Mouse (Mus musculus) lung, adult 2 months (tissue): ENCODE results near the gene Pdzd7. TPM values are rescaled to one million over a fixed set of nuclear protein-coding genes. Genes with fewer than 3 reads are reported as not detected.

Source experiments
- DNase-seq: peaks from one replicate; pipeline ENCODE4 v3.0.0; 2022
- H3K4me1 ChIP-seq: fragments of 200-500 bp; 2 replicates; pipeline ENCODE4 v1.6.1; 2011; ENCODE audit warnings: low read length; ENCODE audit not compliant: control insufficient read depth, insufficient read depth
- H3K4me3 ChIP-seq: fragments of 200-500 bp; replicated peaks from 2 replicates; pipeline ENCODE3; 2011; ENCODE audit warnings: low read depth, mild to moderate bottlenecking, control low read depth, low read length; ENCODE audit errors: extremely low read depth
- CTCF ChIP-seq: fragments of 200-500 bp; IDR thresholded peaks from 2 replicates; pipeline ENCODE4 v1.5.1; 2011; ENCODE audit warnings: mild to moderate bottlenecking, low read length, control low read depth; ENCODE audit not compliant: insufficient read depth
- POLR2A ChIP-seq: fragments of 200-500 bp; IDR thresholded peaks from 2 replicates; pipeline ENCODE4 v1.6.1; 2011; ENCODE audit warnings: low read depth, mild to moderate bottlenecking, control low read depth, low read length, borderline replicate concordance; ENCODE audit errors: extremely low read depth
- WGBS: fragments of 180-500 bp; shearing (Covaris S2); methylation state at CpG from one replicate; pipeline ENCODE4 v1.1.7; 2018; 5-methylcytosine and 5-hydroxymethylcytosine counted together
- polyA plus RNA-seq: library from polyadenylated mRNA; depleted of rRNA; stranded (reverse); fragments of >200 nt; gene quantifications from 2 replicates; pipeline ENCODE4 v1.2.3, GENCODE M21; 2012; rRNA removed

Gene Pdzd7
- polyA plus RNA-seq, 1 experiment, result 0.64 TPM

GRCm38 (mm10) chr19:44980787-44981186 is 64.7 kb downstream of the Pdzd7 start:
- TF ChIP-seq CTCF, result no peak
- TF ChIP-seq POLR2A, result no peak
- H3K4me3 ChIP-seq, result no peak overlapping the region
- DNase-seq, result no peak

DNA sequence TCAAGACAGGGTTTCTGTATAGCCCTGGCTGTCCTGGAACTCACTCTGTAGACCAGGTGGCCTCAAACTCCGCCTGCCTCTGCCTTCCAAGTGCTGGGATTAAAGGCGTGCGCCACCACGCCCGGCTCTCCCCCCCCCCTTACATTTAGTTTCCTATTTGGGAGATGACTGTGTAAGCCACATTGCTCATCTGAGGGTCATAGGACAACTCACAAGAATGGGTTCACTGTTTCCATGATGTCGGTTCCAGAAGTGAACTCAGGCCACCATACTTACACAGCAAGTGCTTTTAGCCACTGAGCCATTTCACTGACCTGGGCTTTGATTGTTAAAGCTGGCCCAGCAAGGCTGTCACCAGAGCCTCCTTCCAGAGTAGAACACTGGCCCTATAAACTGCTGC is 68.4 kb downstream of the Pdzd7 start:
- no peak overlapping the region for H3K4me3 ChIP-seq
- WGBS, result 91% methylated on average over 6 of the region's 6 CpGs

More at GRCm38 (mm10) chr19:44980787-44981186, 64.7 kb downstream of the Pdzd7 start:
- WGBS, result 82% methylated on average over 2 of the region's 2 CpGs
- no peaks in the 10 kb centered on the region for H3K4me1 ChIP-seq

More for the DNA sequence above, 68.4 kb downstream of the Pdzd7 start:
- no peak for DNase-seq
- no peaks in the 10 kb centered on the region for H3K4me1 ChIP-seq
- TF ChIP-seq CTCF (no peak), POLR2A (no peak)

Other genes starting within 250 kb of the Pdzd7 start
- gene Slf2, start 114.6 kb downstream of the Pdzd7 start, polyA plus RNA-seq, result 24.3 and 61.4 TPM in 2 replicates
- gene Sema4g, start 56.6 kb downstream of the Pdzd7 start, polyA plus RNA-seq, result 9.1 and 10.6 TPM in 2 replicates
- gene Twnk, start 40.1 kb downstream of the Pdzd7 start, polyA plus RNA-seq, result 4.2 and 7.2 TPM in 2 replicates
- 50.1 and 78.0 TPM in 2 replicates for gene Mrpl43, start 39.3 kb downstream of the Pdzd7 start, polyA plus RNA-seq
- 143 TPM in 2 replicates for gene Lzts2, start 31.3 kb downstream of the Pdzd7 start, polyA plus RNA-seq
- 61.8 and 84.2 TPM in 2 replicates for gene Sfxn3, start 1.8 kb upstream of the Pdzd7 start, polyA plus RNA-seq
- gene Kazald1, start 29.5 kb upstream of the Pdzd7 start, polyA plus RNA-seq, result 10.4 and 11.0 TPM in 2 replicates
- gene Tlx1, start 105.0 kb upstream of the Pdzd7 start, polyA plus RNA-seq, result not detected in 2 replicates
- gene Lbx1, start 190.1 kb upstream of the Pdzd7 start, polyA plus RNA-seq, result 0.05 and 0.09 TPM in 2 replicates